Mouse (Mus musculus): ENCODE measurements around the gene Synj1. TPM values are rescaled to one million over a fixed set of nuclear protein-coding genes. Genes with fewer than 3 reads are reported as not detected.

Gene Synj1
- total RNA-seq, 2 experiments from 2014 or later = 10.0 to 10.9 TPM

Small RNAs within 50 kb of the gene (microRNA-seq; reads per million reads assigned to microRNA genes)
- 0 reads per million in 2 experiments for gene Gm22933 (ENCODE audit: borderline replicate concordance in 2 of 2)

Other genes with a start within 250 kb of the Synj1 start
- gene Urb1, start 200.9 kb downstream of the Synj1 start, total RNA-seq (2021) = 1 to 10 TPM; 3.5 to 4.5 TPM
- under 1 TPM in 1 of 2 experiments, not detected in 1; 0.24 TPM for gene Eva1c, start 184.6 kb downstream of the Synj1 start, total RNA-seq (2021)
- gene Cfap298, start 76.2 kb downstream of the Synj1 start, total RNA-seq (2021) = 10 to 100 TPM; 23.8 to 25.9 TPM
- 1 to 10 TPM; 8.9 to 9.8 TPM for gene Paxbp1, start 33.2 kb upstream of the Synj1 start, total RNA-seq (2021)
- under 1 TPM; 0.33 to 0.38 TPM for gene 4932438H23Rik, start 83.8 kb upstream of the Synj1 start, total RNA-seq (2021)
- not detected for gene Olig2, start 214.1 kb upstream of the Synj1 start, total RNA-seq (2021)